Mouse (Mus musculus): Measurements from ENCODE around the gene Zfp212.
A peak's percentile ranks its signal among the peaks of the same experiment; 100 is the strongest.
"Not testable (repeated sequence)": the region's sequence is repeated elsewhere in the genome, so short reads cannot be mapped to it uniquely, and the experiment has no call there.

Gene Zfp212

GRCm38 (mm10) chr6:47942461-47942860 is 22.2 kb downstream of the Zfp212 start:
- DNase-seq (ENCODE audit: low spot score), result no peak

- peak; percentile 84 for DNase-seq (ENCODE audit: low spot score)
Measured at GRCm38 (mm10) chr6:47943021-47943691, 22.9 kb downstream of the Zfp212 start.

- DNase-seq (ENCODE audit: low spot score), result no peak
Measured at GRCm38 (mm10) chr6:47943721-47944120, 23.4 kb downstream of the Zfp212 start.

GRCm38 (mm10) chr6:47947388-47947787 is 27.1 kb downstream of the Zfp212 start:
- no peak for DNase-seq (ENCODE audit: low spot score)

GRCm38 (mm10) chr6:47953191-47953726 is 33.0 kb downstream of the Zfp212 start, which contains the start of gene Zfp956:
Gene Zfp956 (plus strand): TSS chr6:47953390.
- peak; percentile 97 for DNase-seq (ENCODE audit: low spot score)

- no peak for DNase-seq (ENCODE audit: low spot score)
Measured at GRCm38 (mm10) chr6:47954425-47954824, 34.1 kb downstream of the Zfp212 start.

- DNase-seq (ENCODE audit: low spot score), result no peak
Measured at GRCm38 (mm10) chr6:47957816-47958215, 37.5 kb downstream of the Zfp212 start.

GRCm38 (mm10) chr6:47960685-47961421 is 40.6 kb downstream of the Zfp212 start:
- no peak for DNase-seq (ENCODE audit: low spot score)

GRCm38 (mm10) chr6:47963051-47963450 is 42.8 kb downstream of the Zfp212 start:
- DNase-seq (ENCODE audit: low spot score), result no peak

- DNase-seq (ENCODE audit: low spot score), result not testable (repeated sequence)
Measured at GRCm38 (mm10) chr6:47968166-47968565, 47.9 kb downstream of the Zfp212 start.

GRCm38 (mm10) chr6:47974599-47974998 is 54.3 kb downstream of the Zfp212 start:
- DNase-seq (ENCODE audit: low spot score), result no peak

- DNase-seq (ENCODE audit: low spot score), result peak; percentile 82
Measured at GRCm38 (mm10) chr6:47978897-47979368, 58.7 kb downstream of the Zfp212 start.
